Mouse (Mus musculus) limb, embryonic 15.5 days (tissue): ENCODE measurements around the gene Pet100. TPM values are rescaled to one million over a fixed set of nuclear protein-coding genes. Genes with fewer than 3 reads are reported as not detected.

Experiments
- ATAC-seq: fragments of 200-750 bp; cut with Nextera tagmentation; 2 replicates; pipeline ENCODE4 v1.8.0; 2017; ENCODE audit warnings: low read depth, moderate TSS enrichment; ENCODE audit not compliant: insufficient number of reproducible peaks, low FRiP score, low TSS enrichment
- H3K27ac ChIP-seq: fragments of 300-500 bp; sonication (generic); 2 replicates; pipeline ENCODE4 v1.5.1; 2015; ENCODE audit warnings: moderate library complexity, mild to moderate bottlenecking, inconsistent platforms
- H3K27me3 ChIP-seq: fragments of 300-500 bp; sonication (generic); 2 replicates; pipeline ENCODE4 v1.6.1; 2015; ENCODE audit warnings: inconsistent platforms
- H3K36me3 ChIP-seq: fragments of 300-500 bp; sonication (generic); 2 replicates; pipeline ENCODE4 v1.6.1; 2015; ENCODE audit warnings: inconsistent platforms
- H3K4me1 ChIP-seq: fragments of 300-500 bp; sonication (generic); 2 replicates; pipeline ENCODE4 v1.6.1; 2015; ENCODE audit warnings: inconsistent platforms
- H3K4me2 ChIP-seq: fragments of 300-500 bp; sonication (generic); 2 replicates; pipeline ENCODE4 v1.6.1; 2015; ENCODE audit warnings: mild to moderate bottlenecking, inconsistent platforms
- H3K4me3 ChIP-seq: fragments of 300-500 bp; sonication (generic); 2 replicates; pipeline ENCODE4 v1.5.1; 2015; ENCODE audit warnings: mild to moderate bottlenecking, inconsistent platforms
- H3K9ac ChIP-seq: fragments of 300-500 bp; sonication (generic); 2 replicates; pipeline ENCODE4 v1.6.1; 2015; ENCODE audit warnings: inconsistent platforms
- H3K9me3 ChIP-seq: fragments of 300-500 bp; sonication (generic); 2 replicates; pipeline ENCODE4 v1.6.1; 2016; ENCODE audit warnings: inconsistent platforms
- WGBS: fragments of 180-500 bp; shearing (Covaris S2); methylation state at CpG from one replicate; pipeline ENCODE4 v1.1.7; 2015; 5-methylcytosine and 5-hydroxymethylcytosine counted together
- polyA plus RNA-seq: library from polyadenylated mRNA; unstranded; fragments of >200 nt; fragmentation: Nextera tagmentation; extraction: Ambion mirVana; gene quantifications from 2 replicates; pipeline ENCODE4 v1.2.1, GENCODE M21; 2015

Gene Pet100
- polyA plus RNA-seq, 1 experiment from 2014 or later = 112 TPM

GRCm38 (mm10) chr8:3628014-3628413, 6.7 kb downstream of the Pet100 start:
- H3K27me3 ChIP-seq = peaks cover 21% of the 10 kb centered on the region; the same call in 1 of the 2 replicates
- peaks cover 15% of the 10 kb centered on the region for H3K4me1 ChIP-seq
- H3K36me3 ChIP-seq = no peaks in the 10 kb centered on the region
- no peak overlapping the region for H3K4me2 ChIP-seq
- H3K9me3 ChIP-seq = no peaks in the 10 kb centered on the region
- no peak overlapping the region for H3K9ac ChIP-seq
- H3K4me3 ChIP-seq = no peak overlapping the region
- no peak overlapping the region for H3K27ac ChIP-seq
- ATAC-seq = no peak
- WGBS = 23% methylated on average over 5 of the region's 5 CpGs

GRCm38 (mm10) chr8:3630647-3631477, 9.5 kb downstream of the Pet100 start, which contains the start of gene Stxbp2:
TSS of gene Stxbp2 (plus strand) at chr8:3630955.
- Histone ChIP-seq H3K4me1 (peaks cover 15% of the 10 kb centered on the region), H3K9ac (peak within 1 kb of the TSS; percentile 26), H3K4me3 (peak within 1 kb of the TSS; percentile 49), H3K27me3 (peaks cover 21% of the 10 kb centered on the region; the same call in 1 of the 2 replicates), H3K36me3 (no peaks in the 10 kb centered on the region), H3K4me2 (peak within 1 kb of the TSS; percentile 68), H3K9me3 (no peaks in the 10 kb centered on the region), H3K27ac (no peak within 1 kb of the TSS)
- peak; percentile 75; the same call in 1 of the 2 replicates for ATAC-seq
- WGBS = 6% methylated on average over 47 of the region's 47 CpGs

GRCm38 (mm10) chr8:3631478-3631875, 10.1 kb downstream of the Pet100 start:
- Histone ChIP-seq H3K9ac (peak overlapping the region; percentile 26; the same call in 1 of the 2 replicates), H3K27me3 (peaks cover 21% of the 10 kb centered on the region; the same call in 1 of the 2 replicates), H3K36me3 (0 out of 2 replicates have a peak, but pooled peaks cover 4% of the 10 kb centered on the region), H3K4me3 (peak overlapping the region; percentile 49), H3K4me1 (peaks cover 15% of the 10 kb centered on the region), H3K27ac (no peak overlapping the region), H3K4me2 (peak overlapping the region; percentile 68), H3K9me3 (no peaks in the 10 kb centered on the region)
- ATAC-seq = 0 out of 2 replicates have a peak, but pooled peaks have one; percentile 8
- WGBS = 17% methylated on average over 8 of the region's 8 CpGs

GRCm38 (mm10) chr8:3645804-3646203, 24.5 kb downstream of the Pet100 start:
- no peaks in the 10 kb centered on the region for H3K36me3 ChIP-seq
- no peaks in the 10 kb centered on the region for H3K4me1 ChIP-seq
- no peak overlapping the region for H3K4me3 ChIP-seq
- no peaks in the 10 kb centered on the region for H3K27me3 ChIP-seq
- H3K9me3 ChIP-seq = no peaks in the 10 kb centered on the region
- H3K27ac ChIP-seq = no peak overlapping the region
- no peak overlapping the region for H3K9ac ChIP-seq
- WGBS = 16% methylated on average over 5 of the region's 5 CpGs
- ATAC-seq = no peak
- no peak overlapping the region for H3K4me2 ChIP-seq

DNA sequence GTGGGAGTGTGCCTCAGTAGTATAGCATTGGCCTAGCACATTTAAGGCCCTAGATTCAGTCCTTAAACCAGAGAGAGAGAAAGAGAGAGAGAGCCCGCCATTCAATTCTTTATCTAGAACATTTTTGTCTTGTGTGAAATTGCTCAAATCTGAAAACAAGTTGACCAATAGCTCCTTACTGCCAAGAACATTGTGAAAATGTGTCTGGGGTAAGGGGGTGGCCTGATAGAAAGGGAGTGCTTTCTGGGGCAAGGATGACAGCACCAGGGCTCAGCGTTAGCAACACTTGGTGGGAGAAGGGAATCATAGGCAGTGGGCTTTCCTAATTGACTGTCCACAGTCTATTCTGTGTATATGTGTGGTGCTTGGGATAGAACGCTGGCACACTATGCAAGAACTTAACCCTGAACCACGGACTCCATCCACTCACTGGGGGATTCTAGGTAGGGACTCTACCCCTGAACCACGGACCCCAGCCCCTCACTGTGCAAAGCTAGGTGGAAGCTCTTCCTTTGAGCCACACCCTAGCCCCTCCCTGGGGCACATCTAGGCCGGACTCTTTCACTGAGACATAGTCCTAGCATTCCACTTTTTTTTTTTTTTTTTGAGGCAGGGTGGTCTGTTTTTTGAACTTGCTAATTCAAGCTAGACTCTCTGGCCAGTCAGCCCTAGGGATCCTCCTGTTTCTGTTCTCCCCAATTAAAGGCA, 25.6 kb downstream of the Pet100 start:
- no peaks in the 10 kb centered on the region for H3K27me3 ChIP-seq

DNA sequence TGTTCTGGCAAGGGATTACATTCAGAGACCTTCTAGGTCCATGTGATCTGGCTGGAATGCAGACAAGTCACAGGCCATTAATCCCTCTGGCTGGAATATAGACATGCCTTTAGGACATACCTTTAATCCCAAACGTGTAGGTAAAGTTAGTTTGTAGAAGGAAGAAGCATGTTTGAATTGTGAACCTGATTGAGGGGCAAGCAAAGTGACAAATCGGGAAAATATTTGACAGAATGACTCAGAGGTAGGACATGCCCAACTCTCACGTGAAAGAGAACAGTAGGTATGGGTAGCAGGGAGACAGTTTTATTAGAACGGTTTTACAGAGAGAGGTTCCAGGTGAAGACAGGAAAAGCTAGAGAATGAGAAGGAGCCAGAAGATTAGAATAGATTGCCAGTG, 26.2 kb downstream of the Pet100 start:
- Histone ChIP-seq H3K4me3 (no peak overlapping the region), H3K9ac (no peak overlapping the region), H3K27me3 (no peaks in the 10 kb centered on the region), H3K4me2 (no peak overlapping the region), H3K36me3 (no peaks in the 10 kb centered on the region), H3K9me3 (no peaks in the 10 kb centered on the region), H3K4me1 (no peaks in the 10 kb centered on the region), H3K27ac (no peak overlapping the region)
- no peak for ATAC-seq
- WGBS = 62% methylated on average over 4 of the region's 4 CpGs

More for the DNA sequence above, 25.6 kb downstream of the Pet100 start:
- Histone ChIP-seq H3K4me3 (no peak overlapping the region), H3K36me3 (no peaks in the 10 kb centered on the region), H3K4me1 (no peaks in the 10 kb centered on the region), H3K9me3 (no peaks in the 10 kb centered on the region), H3K9ac (no peak overlapping the region), H3K27ac (no peak overlapping the region), H3K4me2 (no peak overlapping the region)
- ATAC-seq = no peak
- WGBS = 83% methylated on average over 6 of the region's 6 CpGs

GRCm38 (mm10) chr8:3648268-3648667, 26.9 kb downstream of the Pet100 start:
- H3K4me2 ChIP-seq = no peak overlapping the region
- no peak overlapping the region for H3K9ac ChIP-seq
- 63% methylated on average over 2 of the region's 2 CpGs for WGBS
- no peak for ATAC-seq
- H3K27me3 ChIP-seq = no peaks in the 10 kb centered on the region
- no peak overlapping the region for H3K27ac ChIP-seq
- H3K4me1 ChIP-seq = no peaks in the 10 kb centered on the region
- H3K4me3 ChIP-seq = no peak overlapping the region
- H3K9me3 ChIP-seq = no peaks in the 10 kb centered on the region
- H3K36me3 ChIP-seq = no peaks in the 10 kb centered on the region

GRCm38 (mm10) chr8:3648990-3649389, 27.6 kb downstream of the Pet100 start:
- no peaks in the 10 kb centered on the region for H3K27me3 ChIP-seq
- no peak for ATAC-seq
- 50% methylated on average over 1 of the region's 1 CpGs for WGBS
- H3K9me3 ChIP-seq = no peaks in the 10 kb centered on the region
- no peak overlapping the region for H3K4me2 ChIP-seq
- H3K4me3 ChIP-seq = no peak overlapping the region
- H3K27ac ChIP-seq = no peak overlapping the region
- H3K4me1 ChIP-seq = no peaks in the 10 kb centered on the region
- no peaks in the 10 kb centered on the region for H3K36me3 ChIP-seq
- H3K9ac ChIP-seq = no peak overlapping the region

GRCm38 (mm10) chr8:3652845-3653244, 31.5 kb downstream of the Pet100 start:
- H3K9ac ChIP-seq = no peak overlapping the region
- no peaks in the 10 kb centered on the region for H3K4me1 ChIP-seq

DNA sequence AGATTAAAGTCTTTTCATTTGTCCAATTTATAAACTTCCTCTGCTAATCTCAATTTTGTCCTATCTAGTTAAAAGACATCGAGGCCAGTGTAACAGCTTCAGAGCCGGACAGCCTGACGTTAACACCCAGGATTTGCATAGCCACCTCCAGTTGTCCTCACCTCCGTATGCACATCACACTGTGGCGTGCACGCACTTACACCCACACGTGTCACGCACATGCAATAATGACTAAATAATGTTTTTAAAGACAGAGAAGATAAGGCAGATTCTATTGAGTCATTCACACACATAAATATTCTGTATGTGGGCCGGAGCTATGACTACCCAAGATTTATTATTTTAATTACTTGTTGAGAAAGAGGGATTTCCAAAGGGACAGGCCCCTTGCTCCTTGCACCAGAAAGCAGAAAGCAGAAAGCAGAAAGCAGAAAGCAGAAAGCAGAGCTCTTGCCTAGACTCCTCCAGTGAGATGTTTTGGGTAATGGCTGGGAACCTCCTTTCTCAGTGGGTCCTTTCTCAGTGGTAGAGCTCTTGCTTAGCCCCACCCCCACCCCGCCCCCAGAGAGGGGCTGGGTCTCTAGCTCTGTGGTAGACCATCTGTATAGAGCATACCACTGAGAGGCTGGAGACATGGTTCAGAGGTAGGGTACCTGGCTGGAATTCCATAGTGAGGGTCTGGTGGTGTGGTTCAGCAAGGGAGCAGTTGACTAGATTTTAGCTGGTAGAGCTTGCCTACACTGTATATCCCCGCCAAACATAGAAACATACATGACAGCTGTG, 33.6 kb downstream of the Pet100 start:
- WGBS = 73% methylated on average over 11 of the region's 11 CpGs
- H3K4me2 ChIP-seq = no peak overlapping the region

More at GRCm38 (mm10) chr8:3652845-3653244, 31.5 kb downstream of the Pet100 start:
- H3K4me3 ChIP-seq = no peak overlapping the region
- H3K27me3 ChIP-seq = no peaks in the 10 kb centered on the region
- no peak overlapping the region for H3K27ac ChIP-seq
- 70% methylated on average over 3 of the region's 3 CpGs for WGBS
- no peak overlapping the region for H3K4me2 ChIP-seq
- ATAC-seq = no peak
- H3K9me3 ChIP-seq = no peaks in the 10 kb centered on the region
- no peaks in the 10 kb centered on the region for H3K36me3 ChIP-seq

GRCm38 (mm10) chr8:3655526-3655925, 34.2 kb downstream of the Pet100 start, which contains the start of gene Retn:
TSS of gene Retn (plus strand) at chr8:3655770.
- Histone ChIP-seq H3K4me1 (no peaks in the 10 kb centered on the region), H3K9me3 (no peaks in the 10 kb centered on the region), H3K9ac (no peak within 1 kb of the TSS), H3K36me3 (no peaks in the 10 kb centered on the region), H3K27me3 (no peaks in the 10 kb centered on the region), H3K27ac (no peak within 1 kb of the TSS), H3K4me3 (no peak within 1 kb of the TSS), H3K4me2 (no peak within 1 kb of the TSS)
- 72% methylated on average over 3 of the region's 3 CpGs for WGBS
- ATAC-seq = peak; percentile 20; the same call in 1 of the 2 replicates

More for the DNA sequence above, 33.6 kb downstream of the Pet100 start:
- no peaks in the 10 kb centered on the region for H3K4me1 ChIP-seq
- H3K27ac ChIP-seq = no peak overlapping the region
- H3K4me3 ChIP-seq = no peak overlapping the region
- H3K9ac ChIP-seq = no peak overlapping the region
- H3K36me3 ChIP-seq = no peaks in the 10 kb centered on the region
- no peaks in the 10 kb centered on the region for H3K9me3 ChIP-seq
- H3K27me3 ChIP-seq = no peaks in the 10 kb centered on the region
- ATAC-seq = no peak
